Mouse (Mus musculus): ENCODE results near the gene Cracr2a. TPM values are rescaled to one million over a fixed set of nuclear protein-coding genes. Genes with fewer than 3 reads are reported as not detected.
A peak's percentile ranks its signal among the peaks of the same experiment; 100 is the strongest.

Cracr2a gene
- polyA plus RNA-seq, 1 experiment from 2014 or later: 1.1 TPM

- 22% methylated on average over 1 of the region's 1 CpGs for WGBS
- no peak overlapping the region for H3K4me3 ChIP-seq (ENCODE audit: low read depth, low read length)
- H3K4me2 ChIP-seq (ENCODE audit: low read depth, low read length): no peak overlapping the region
- H3K36me3 ChIP-seq (ENCODE audit: control insufficient read depth, insufficient read depth, low read length): no peaks in the 10 kb centered on the region
- H3K27me3 ChIP-seq (replicated peaks; ENCODE audit: control insufficient read depth, insufficient read depth, low read length): no peaks in the 10 kb centered on the region; the same call in 1 of the 2 replicates
- H3K27ac ChIP-seq (replicated peaks; ENCODE audit: low read depth, low read length): peak overlapping the region; percentile 70
- peak; percentile 89 for DNase-seq (ENCODE audit: low spot score)
- peaks cover 9% of the 10 kb centered on the region for H3K4me1 ChIP-seq (ENCODE audit: control insufficient read depth, insufficient read depth, low read length)
- ATAC-seq (ENCODE audit: low read depth): peak; percentile 92
- H3K9ac ChIP-seq (ENCODE audit: low read depth, low read length): no peak overlapping the region
- no peaks in the 10 kb centered on the region for H3K9me3 ChIP-seq (ENCODE audit: control insufficient read depth, low read length)
These were observed 147.1 kb downstream of the Cracr2a start for GRCm38 (mm10) chr6:127708218-127708628.

- Histone ChIP-seq H3K36me3 (ENCODE audit: control insufficient read depth, insufficient read depth, low read length) (no peaks in the 10 kb centered on the region), H3K27me3 (replicated peaks; ENCODE audit: control insufficient read depth, insufficient read depth, low read length) (no peaks in the 10 kb centered on the region; the same call in 1 of the 2 replicates), H3K27ac (replicated peaks; ENCODE audit: low read depth, low read length) (no peak overlapping the region), H3K4me3 (ENCODE audit: low read depth, low read length) (no peak overlapping the region), H3K9me3 (ENCODE audit: control insufficient read depth, low read length) (no peaks in the 10 kb centered on the region), H3K4me1 (ENCODE audit: control insufficient read depth, insufficient read depth, low read length) (0 out of 2 replicates have a peak, but pooled peaks cover 7% of the 10 kb centered on the region), H3K9ac (ENCODE audit: low read depth, low read length) (no peak overlapping the region), H3K4me2 (ENCODE audit: low read depth, low read length) (no peak overlapping the region)
- 62% methylated on average over 5 of the region's 5 CpGs for WGBS
- DNase-seq (ENCODE audit: low spot score) (no peak), ATAC-seq (ENCODE audit: low read depth) (no peak)
These were observed 153.8 kb downstream of the Cracr2a start for GRCm38 (mm10) chr6:127714906-127715305.

DNA sequence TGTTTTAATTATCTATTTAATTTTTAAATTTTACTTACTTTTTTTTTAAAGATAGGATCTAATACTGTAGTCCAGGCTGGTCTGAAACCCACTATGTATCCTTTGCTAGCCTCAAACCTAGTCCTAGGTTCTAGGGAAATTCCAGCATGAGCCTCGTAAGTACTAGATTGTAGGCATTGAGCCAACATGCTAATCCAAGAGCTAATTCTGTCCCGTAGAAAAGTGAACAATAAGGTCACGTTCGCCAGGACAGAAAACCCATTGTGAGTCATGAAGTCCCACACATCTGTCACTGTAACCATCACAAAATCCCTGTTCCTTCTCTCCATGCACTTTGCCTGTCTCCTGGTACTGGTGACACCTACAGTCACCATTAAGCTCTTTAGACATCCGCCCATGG, 154.3 kb downstream of the Cracr2a start:
- 73% methylated on average over 5 of the region's 5 CpGs for WGBS
- Histone ChIP-seq H3K9ac (ENCODE audit: low read depth, low read length) (no peak overlapping the region), H3K4me2 (ENCODE audit: low read depth, low read length) (no peak overlapping the region), H3K4me1 (ENCODE audit: control insufficient read depth, insufficient read depth, low read length) (0 out of 2 replicates have a peak, but pooled peaks cover 7% of the 10 kb centered on the region), H3K27me3 (replicated peaks; ENCODE audit: control insufficient read depth, insufficient read depth, low read length) (no peaks in the 10 kb centered on the region; the same call in 1 of the 2 replicates), H3K4me3 (ENCODE audit: low read depth, low read length) (no peak overlapping the region), H3K36me3 (ENCODE audit: control insufficient read depth, insufficient read depth, low read length) (no peaks in the 10 kb centered on the region), H3K9me3 (ENCODE audit: control insufficient read depth, low read length) (no peaks in the 10 kb centered on the region), H3K27ac (replicated peaks; ENCODE audit: low read depth, low read length) (no peak overlapping the region)
- no peak for DNase-seq (ENCODE audit: low spot score)
- ATAC-seq (ENCODE audit: low read depth): no peak

GRCm38 (mm10) chr6:127717239-127718137, 156.3 kb downstream of the Cracr2a start:
- no peaks in the 10 kb centered on the region for H3K36me3 ChIP-seq (ENCODE audit: control insufficient read depth, insufficient read depth, low read length)
- H3K9ac ChIP-seq (ENCODE audit: low read depth, low read length): no peak overlapping the region
- H3K9me3 ChIP-seq (ENCODE audit: control insufficient read depth, low read length): no peaks in the 10 kb centered on the region
- DNase-seq (ENCODE audit: low spot score) (peak; percentile 44), ATAC-seq (ENCODE audit: low read depth) (peak; percentile 47; the same call in 1 of the 2 replicates)
- H3K27ac ChIP-seq (replicated peaks; ENCODE audit: low read depth, low read length): no peak overlapping the region
- 0 out of 2 replicates have a peak, but pooled peaks cover 7% of the 10 kb centered on the region for H3K4me1 ChIP-seq (ENCODE audit: control insufficient read depth, insufficient read depth, low read length)
- no peak overlapping the region for H3K4me3 ChIP-seq (ENCODE audit: low read depth, low read length)
- H3K27me3 ChIP-seq (replicated peaks; ENCODE audit: control insufficient read depth, insufficient read depth, low read length): no peaks in the 10 kb centered on the region
- 59% methylated on average over 21 of the region's 21 CpGs for WGBS
- H3K4me2 ChIP-seq (ENCODE audit: low read depth, low read length): no peak overlapping the region

DNA sequence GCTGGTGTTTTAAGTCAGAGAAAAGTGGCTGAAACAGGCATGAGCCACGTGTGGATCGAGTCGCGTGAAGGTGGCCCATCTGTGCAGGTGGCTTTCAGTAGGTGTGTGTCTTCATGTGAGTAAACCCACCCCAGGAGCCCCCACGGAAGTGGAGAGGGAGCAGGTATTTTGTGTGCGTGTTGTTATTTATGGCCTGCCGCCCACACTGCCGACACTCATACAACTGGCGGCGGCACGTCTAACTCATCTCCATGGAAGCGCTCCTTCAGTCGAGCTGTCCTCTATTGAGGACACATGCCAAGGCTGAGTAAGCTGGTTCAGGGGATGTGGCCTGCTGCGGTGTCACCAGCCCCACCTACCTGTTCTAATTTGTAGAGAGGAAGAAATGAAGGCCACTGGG, 158.7 kb downstream of the Cracr2a start:
- 0 out of 2 replicates have a peak, but pooled peaks cover 7% of the 10 kb centered on the region for H3K4me1 ChIP-seq (ENCODE audit: control insufficient read depth, insufficient read depth, low read length)
- no peak for DNase-seq (ENCODE audit: low spot score)
- H3K36me3 ChIP-seq (ENCODE audit: control insufficient read depth, insufficient read depth, low read length): no peaks in the 10 kb centered on the region
- no peak overlapping the region for H3K4me3 ChIP-seq (ENCODE audit: low read depth, low read length)
- no peak overlapping the region for H3K9ac ChIP-seq (ENCODE audit: low read depth, low read length)
- no peaks in the 10 kb centered on the region for H3K27me3 ChIP-seq (replicated peaks; ENCODE audit: control insufficient read depth, insufficient read depth, low read length)
- H3K27ac ChIP-seq (replicated peaks; ENCODE audit: low read depth, low read length): no peak overlapping the region
- ATAC-seq (ENCODE audit: low read depth): no peak
- WGBS: 89% methylated on average over 14 of the region's 14 CpGs
- H3K9me3 ChIP-seq (ENCODE audit: control insufficient read depth, low read length): no peaks in the 10 kb centered on the region
- no peak overlapping the region for H3K4me2 ChIP-seq (ENCODE audit: low read depth, low read length)

GRCm38 (mm10) chr6:127723126-127723525, 162.0 kb downstream of the Cracr2a start:
- H3K9ac ChIP-seq (ENCODE audit: low read depth, low read length): no peak overlapping the region
- H3K27me3 ChIP-seq (replicated peaks; ENCODE audit: control insufficient read depth, insufficient read depth, low read length): no peaks in the 10 kb centered on the region
- no peak overlapping the region for H3K27ac ChIP-seq (replicated peaks; ENCODE audit: low read depth, low read length)
- no peaks in the 10 kb centered on the region for H3K4me1 ChIP-seq (ENCODE audit: control insufficient read depth, insufficient read depth, low read length)
- no peaks in the 10 kb centered on the region for H3K36me3 ChIP-seq (ENCODE audit: control insufficient read depth, insufficient read depth, low read length)
- ATAC-seq (ENCODE audit: low read depth) (no peak), DNase-seq (ENCODE audit: low spot score) (no peak)
- no peak overlapping the region for H3K4me2 ChIP-seq (ENCODE audit: low read depth, low read length)
- 51% methylated on average over 8 of the region's 8 CpGs for WGBS
- no peak overlapping the region for H3K4me3 ChIP-seq (ENCODE audit: low read depth, low read length)
- H3K9me3 ChIP-seq (ENCODE audit: control insufficient read depth, low read length): no peaks in the 10 kb centered on the region

Other genes starting within 250 kb of the Cracr2a start
- gene Parp11, start 114.5 kb upstream of the Cracr2a start, polyA plus RNA-seq (2014; fragmentation: Nextera tagmentation; extraction: Ambion mirVana): 26.9 and 28.4 TPM in 2 replicates
- 1.3 and 1.7 TPM in 2 replicates for gene Prmt8, start 208.1 kb downstream of the Cracr2a start, polyA plus RNA-seq (2014; fragmentation: Nextera tagmentation; extraction: Ambion mirVana)

All from embryonic facial prominence, embryonic 14.5 days (tissue).